Mouse (Mus musculus) intestine, embryonic 14.5 days (tissue): Measurements from ENCODE around the gene Brdt. TPM values are rescaled to one million over a fixed set of nuclear protein-coding genes. Genes with fewer than 3 reads are reported as not detected.

ENCODE experiments used
- ATAC-seq: fragments of 200-750 bp; cut with Nextera tagmentation; replicated peaks from 2 replicates; pipeline ENCODE4 v1.8.0; 2017; ENCODE audit warnings: low read depth, moderate number of reproducible peaks, moderate TSS enrichment, moderate library complexity; ENCODE audit not compliant: low FRiP score, low TSS enrichment
- DNase-seq: peaks from one replicate; pipeline ENCODE4 v3.0.0-alpha.2; 2018; ENCODE audit warnings: low spot score
- H3K27ac ChIP-seq: fragments of 300-500 bp; sonication (generic); 2 replicates; pipeline ENCODE4 v1.5.1; 2014; ENCODE audit warnings: low read depth, mild to moderate bottlenecking, control low read depth
- H3K27me3 ChIP-seq: fragments of 300-500 bp; sonication (generic); replicated peaks from 2 replicates; pipeline ENCODE4 v1.6.1; 2014; ENCODE audit warnings: low read length, control low read depth; ENCODE audit not compliant: control insufficient read depth, insufficient read depth
- H3K36me3 ChIP-seq: fragments of 300-500 bp; sonication (generic); 2 replicates; pipeline ENCODE4 v1.6.1; 2014; ENCODE audit warnings: low read length, control low read depth; ENCODE audit not compliant: control insufficient read depth, insufficient read depth
- H3K4me1 ChIP-seq: fragments of 300-500 bp; sonication (generic); replicated peaks from 2 replicates; pipeline ENCODE4 v1.6.1; 2014; ENCODE audit warnings: low read length, control low read depth, mixed read lengths; ENCODE audit not compliant: control insufficient read depth, insufficient read depth
- H3K4me2 ChIP-seq: fragments of 300-500 bp; sonication (generic); 2 replicates; pipeline ENCODE4 v1.6.1; 2014; ENCODE audit warnings: low read length
- H3K4me3 ChIP-seq: fragments of 300-500 bp; sonication (generic); 2 replicates; pipeline ENCODE4 v1.5.1; 2014; ENCODE audit warnings: low read depth, low read length, control low read depth, mixed read lengths
- H3K9ac ChIP-seq: fragments of 300-500 bp; sonication (generic); 2 replicates; pipeline ENCODE4 v1.6.1; 2014; ENCODE audit warnings: mild to moderate bottlenecking, low read length
- H3K9me3 ChIP-seq: fragments of 300-500 bp; sonication (generic); 2 replicates; pipeline ENCODE4 v1.6.1; 2016; ENCODE audit warnings: low read length, control low read depth; ENCODE audit not compliant: control insufficient read depth
- WGBS: fragments of 180-500 bp; shearing (Covaris S2); extraction: QIAGEN DNeasy Blood & Tissue Kit; methylation state at CpG from one replicate; pipeline ENCODE4 v1.1.7; 2014; 5-methylcytosine and 5-hydroxymethylcytosine counted together
- polyA plus RNA-seq: library from polyadenylated mRNA; unstranded; fragments of >200 nt; fragmentation: Nextera tagmentation; extraction: Ambion mirVana; gene quantifications from 2 replicates; pipeline ENCODE4 v1.2.1, GENCODE M21; 2014

Brdt gene
- polyA plus RNA-seq, 1 experiment from 2014 or later = 1.7 TPM

DNA sequence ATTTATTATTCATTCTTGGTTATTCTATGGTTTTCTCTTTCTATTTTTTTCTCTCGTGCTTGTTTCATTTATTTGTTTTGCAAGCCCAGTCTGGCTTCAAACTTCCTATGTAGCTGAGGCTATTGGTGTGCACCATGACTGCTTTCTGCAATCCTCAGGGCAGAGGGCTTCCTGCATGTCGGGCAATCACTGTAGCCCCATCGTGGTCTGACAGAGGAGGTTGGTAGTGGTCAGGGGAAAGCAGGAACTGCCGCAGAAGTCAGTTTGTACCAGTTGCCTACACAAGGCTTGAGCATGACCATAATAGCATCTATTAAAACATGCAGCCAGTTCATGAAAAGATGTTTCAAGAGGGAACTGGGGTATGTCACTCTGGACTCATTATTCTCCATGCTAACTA, 23.5 kb upstream of the Brdt start:
- Histone ChIP-seq H3K27ac (0 out of 2 replicates have a peak overlapping the region, but pooled peaks have one; percentile 27), H3K27me3 (no peaks in the 10 kb centered on the region), H3K4me1 (peaks cover 26% of the 10 kb centered on the region), H3K36me3 (no peaks in the 10 kb centered on the region), H3K4me3 (no peak overlapping the region), H3K9ac (no peak overlapping the region), H3K9me3 (no peaks in the 10 kb centered on the region), H3K4me2 (no peak overlapping the region; the same call in 1 of the 2 replicates)
- DNase-seq = no peak
- no peak for ATAC-seq
- 54% methylated on average over 4 of the region's 4 CpGs for WGBS

DNA sequence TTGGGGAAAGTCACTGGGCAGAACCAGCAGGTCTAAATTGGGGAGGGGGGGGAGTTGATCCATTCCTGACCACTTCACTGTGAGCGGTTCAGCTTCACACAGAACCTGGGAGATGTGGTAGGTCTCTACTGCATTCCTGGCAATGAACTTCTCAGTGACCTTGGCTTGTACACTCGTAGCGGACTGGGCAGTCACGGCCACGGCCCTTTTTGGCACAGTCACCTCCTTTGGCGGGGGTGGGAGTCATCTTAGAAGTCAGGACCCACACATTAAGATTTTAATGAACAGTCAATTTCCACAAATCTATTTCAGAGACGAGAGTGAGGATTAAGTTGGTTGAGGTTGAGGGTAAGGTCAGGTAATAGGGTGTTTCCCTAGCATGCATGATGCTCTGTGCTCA, 13.8 kb upstream of the Brdt start:
- 90% methylated on average over 7 of the region's 7 CpGs for whole genome bisulfite sequencing
- H3K4me2 ChIP-seq = no peak overlapping the region
- H3K4me3 ChIP-seq = no peak overlapping the region
- H3K4me1 ChIP-seq = no peaks in the 10 kb centered on the region
- H3K36me3 ChIP-seq = no peaks in the 10 kb centered on the region
- H3K9ac ChIP-seq = no peak overlapping the region
- no peak for ATAC-seq
- H3K9me3 ChIP-seq = no peaks in the 10 kb centered on the region
- no peak for DNase-seq
- no peak overlapping the region for H3K27ac ChIP-seq
- H3K27me3 ChIP-seq = no peaks in the 10 kb centered on the region

DNA sequence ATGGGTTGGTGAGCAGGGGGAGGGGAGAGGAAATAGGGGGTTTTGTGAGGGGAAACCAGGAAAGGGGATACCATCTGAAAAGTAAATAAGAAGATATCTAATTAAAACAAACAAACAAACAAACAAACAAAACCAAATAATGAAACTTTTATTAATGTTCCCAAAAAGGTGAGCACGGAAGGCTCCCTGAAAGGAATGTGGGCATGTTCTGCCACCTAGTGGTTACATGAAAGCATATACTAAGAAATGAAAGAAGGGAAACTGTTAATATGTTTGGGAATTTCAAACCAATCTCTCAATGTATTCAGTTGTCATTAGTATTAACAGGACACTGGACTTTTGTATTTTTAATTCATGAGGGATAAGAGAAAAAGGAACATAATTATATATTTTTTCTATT, 10.3 kb upstream of the Brdt start:
- H3K4me3 ChIP-seq = no peak overlapping the region
- no peaks in the 10 kb centered on the region for H3K27me3 ChIP-seq
- WGBS = 3% methylated on average over 1 of the region's 1 CpGs
- no peak overlapping the region for H3K9ac ChIP-seq
- H3K4me1 ChIP-seq = no peaks in the 10 kb centered on the region
- ATAC-seq (no peak), DNase-seq (no peak)
- H3K9me3 ChIP-seq = no peaks in the 10 kb centered on the region
- no peaks in the 10 kb centered on the region for H3K36me3 ChIP-seq
- no peak overlapping the region for H3K27ac ChIP-seq
- no peak overlapping the region for H3K4me2 ChIP-seq

DNA sequence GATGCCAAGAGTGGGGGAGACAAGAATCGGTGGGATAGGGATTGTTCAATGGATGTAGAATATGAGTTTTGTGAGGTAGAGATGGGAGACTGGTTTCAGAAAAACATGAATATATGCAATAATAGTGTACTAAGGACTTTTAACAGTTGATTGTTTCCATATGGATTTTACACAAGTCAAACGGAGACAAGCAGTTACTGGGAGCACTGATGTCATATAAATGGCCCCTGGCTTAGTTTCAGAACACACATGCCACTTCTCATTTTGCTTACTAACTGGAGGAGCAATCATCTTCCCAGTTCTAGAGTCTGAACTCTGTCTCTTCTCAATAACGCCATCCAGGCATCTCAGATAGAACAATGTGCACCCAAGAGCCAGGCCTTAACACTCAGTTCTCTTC, 9.4 kb downstream of the Brdt start:
- Histone ChIP-seq H3K9me3 (no peaks in the 10 kb centered on the region), H3K27me3 (no peaks in the 10 kb centered on the region), H3K4me3 (no peak overlapping the region), H3K4me2 (no peak overlapping the region), H3K27ac (no peak overlapping the region), H3K4me1 (no peaks in the 10 kb centered on the region), H3K36me3 (no peaks in the 10 kb centered on the region), H3K9ac (no peak overlapping the region)
- ATAC-seq (no peak), DNase-seq (no peak)
- WGBS = 65% methylated on average over 3 of the region's 3 CpGs

GRCm38 (mm10) chr5:107342891-107343290, 11.9 kb downstream of the Brdt start:
- 93% methylated on average over 6 of the region's 6 CpGs for WGBS
- no peak overlapping the region for H3K27ac ChIP-seq
- DNase-seq = no peak
- no peak overlapping the region for H3K4me2 ChIP-seq
- H3K9ac ChIP-seq = no peak overlapping the region
- no peaks in the 10 kb centered on the region for H3K36me3 ChIP-seq
- no peak for ATAC-seq
- no peaks in the 10 kb centered on the region for H3K9me3 ChIP-seq
- no peaks in the 10 kb centered on the region for H3K27me3 ChIP-seq
- no peak overlapping the region for H3K4me3 ChIP-seq
- no peaks in the 10 kb centered on the region for H3K4me1 ChIP-seq

GRCm38 (mm10) chr5:107346214-107346613, 15.3 kb downstream of the Brdt start:
- 27% methylated on average over 1 of the region's 1 CpGs for WGBS

GRCm38 (mm10) chr5:107352566-107352965, 21.6 kb downstream of the Brdt start:
- no peaks in the 10 kb centered on the region for H3K27me3 ChIP-seq
- no peaks in the 10 kb centered on the region for H3K9me3 ChIP-seq
- no peak overlapping the region for H3K9ac ChIP-seq
- H3K4me3 ChIP-seq = no peak overlapping the region
- WGBS = 98% methylated on average over 1 of the region's 1 CpGs
- H3K27ac ChIP-seq = no peak overlapping the region
- H3K4me2 ChIP-seq = no peak overlapping the region
- DNase-seq (no peak), ATAC-seq (no peak)
- H3K36me3 ChIP-seq = no peaks in the 10 kb centered on the region
- no peaks in the 10 kb centered on the region; the same call in 1 of the 2 replicates for H3K4me1 ChIP-seq

More at GRCm38 (mm10) chr5:107346214-107346613, 15.3 kb downstream of the Brdt start:
- Histone ChIP-seq H3K27ac (no peak overlapping the region), H3K4me3 (no peak overlapping the region), H3K4me2 (no peak overlapping the region), H3K36me3 (no peaks in the 10 kb centered on the region), H3K4me1 (no peaks in the 10 kb centered on the region), H3K27me3 (no peaks in the 10 kb centered on the region), H3K9ac (no peak overlapping the region), H3K9me3 (no peaks in the 10 kb centered on the region)
- DNase-seq = no peak
- ATAC-seq = no peak

DNA sequence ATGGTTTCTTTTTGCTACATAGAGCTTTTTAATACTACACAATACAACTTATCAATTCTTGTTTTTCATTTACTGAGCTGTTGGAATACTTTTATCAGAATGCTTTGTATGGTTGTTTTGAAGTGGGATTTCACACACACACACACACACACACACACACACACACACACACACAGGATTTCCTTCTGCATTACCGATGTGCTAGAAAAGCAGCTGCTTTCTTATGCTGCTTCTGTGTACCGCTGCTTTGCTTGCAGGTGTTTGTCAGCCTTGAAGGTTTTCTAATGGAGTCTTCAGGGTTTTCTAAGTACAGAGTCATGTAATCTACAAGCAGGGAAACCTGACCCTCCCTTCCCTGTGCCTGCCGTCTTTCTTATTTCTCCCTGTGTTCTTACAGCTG, 23.0 kb downstream of the Brdt start:
- no peak overlapping the region for H3K4me3 ChIP-seq
- no peak overlapping the region for H3K4me2 ChIP-seq
- no peaks in the 10 kb centered on the region for H3K27me3 ChIP-seq
- H3K9me3 ChIP-seq = no peaks in the 10 kb centered on the region
- no peak overlapping the region for H3K9ac ChIP-seq
- ATAC-seq (no peak), DNase-seq (no peak)
- H3K27ac ChIP-seq = no peak overlapping the region
- no peaks in the 10 kb centered on the region; the same call in 1 of the 2 replicates for H3K4me1 ChIP-seq
- H3K36me3 ChIP-seq = no peaks in the 10 kb centered on the region
- 74% methylated on average over 3 of the region's 3 CpGs for WGBS

GRCm38 (mm10) chr5:107355801-107356200, 24.8 kb downstream of the Brdt start:
- Histone ChIP-seq H3K36me3 (no peaks in the 10 kb centered on the region), H3K9me3 (no peaks in the 10 kb centered on the region), H3K27me3 (no peaks in the 10 kb centered on the region), H3K9ac (no peak overlapping the region), H3K27ac (no peak overlapping the region), H3K4me1 (peaks cover 6% of the 10 kb centered on the region; the same call in 1 of the 2 replicates), H3K4me3 (no peak overlapping the region), H3K4me2 (no peak overlapping the region)
- 67% methylated on average over 1 of the region's 1 CpGs for WGBS
- DNase-seq = no peak
- no peak for ATAC-seq
